Mouse (Mus musculus): ENCODE results near the gene C2cd5.

Gene C2cd5

GRCm38 (mm10) chr6:143115505-143115904 is 15.6 kb upstream of the C2cd5 start:
- DNase-seq (ENCODE audit: low read depth), result no peak

GRCm38 (mm10) chr6:143115011-143115445 is 15.1 kb upstream of the C2cd5 start:
- peak; percentile 37 for DNase-seq (ENCODE audit: low read depth)

GRCm38 (mm10) chr6:143114556-143114955 is 14.6 kb upstream of the C2cd5 start:
- DNase-seq (ENCODE audit: low read depth), result no peak

- DNase-seq (ENCODE audit: low read depth), result no peak
These were observed 10.4 kb upstream of the C2cd5 start for GRCm38 (mm10) chr6:143110371-143110770.

GRCm38 (mm10) chr6:143109622-143110218 is 9.8 kb upstream of the C2cd5 start:
- DNase-seq (ENCODE audit: low read depth), result no peak

GRCm38 (mm10) chr6:143108031-143108430 is 8.1 kb upstream of the C2cd5 start:
- DNase-seq (ENCODE audit: low read depth), result no peak

GRCm38 (mm10) chr6:143107611-143108010 is 7.7 kb upstream of the C2cd5 start:
- no peak for DNase-seq (ENCODE audit: low read depth)

- no peak for DNase-seq (ENCODE audit: low read depth)
These were observed 5.8 kb upstream of the C2cd5 start for GRCm38 (mm10) chr6:143105766-143106165.

- no peak for DNase-seq (ENCODE audit: low read depth)
These were observed 4.2 kb upstream of the C2cd5 start for GRCm38 (mm10) chr6:143103981-143104680.

GRCm38 (mm10) chr6:143100478-143101115 is 656 bp upstream of the C2cd5 start:
- no peak for DNase-seq (ENCODE audit: low read depth)

- no peak for DNase-seq (ENCODE audit: low read depth)
These were observed 660 bp downstream of the C2cd5 start for GRCm38 (mm10) chr6:143099281-143099680.

- no peak for DNase-seq (ENCODE audit: low read depth)
These were observed 4.8 kb downstream of the C2cd5 start for GRCm38 (mm10) chr6:143095126-143095525.

- DNase-seq (ENCODE audit: low read depth), result no peak
These were observed 7.1 kb downstream of the C2cd5 start for GRCm38 (mm10) chr6:143092856-143093255.

- no peak for DNase-seq (ENCODE audit: low read depth)
These were observed 8.9 kb downstream of the C2cd5 start for GRCm38 (mm10) chr6:143091076-143091475.

- no peak for DNase-seq (ENCODE audit: low read depth)
These were observed 12.6 kb downstream of the C2cd5 start for GRCm38 (mm10) chr6:143087332-143087731.

GRCm38 (mm10) chr6:143085898-143086297 is 14.0 kb downstream of the C2cd5 start:
- no peak for DNase-seq (ENCODE audit: low read depth)

GRCm38 (mm10) chr6:143084314-143085025 is 15.5 kb downstream of the C2cd5 start:
- DNase-seq (ENCODE audit: low read depth), result no peak

GRCm38 (mm10) chr6:143081479-143082106 is 18.3 kb downstream of the C2cd5 start:
- no peak for DNase-seq (ENCODE audit: low read depth)

GRCm38 (mm10) chr6:143080774-143081173 is 19.2 kb downstream of the C2cd5 start:
- no peak for DNase-seq (ENCODE audit: low read depth)

- DNase-seq (ENCODE audit: low read depth), result no peak
These were observed 20.8 kb downstream of the C2cd5 start for GRCm38 (mm10) chr6:143079126-143079525.

GRCm38 (mm10) chr6:143076461-143076860 is 23.5 kb downstream of the C2cd5 start:
- no peak for DNase-seq (ENCODE audit: low read depth)

- no peak for DNase-seq (ENCODE audit: low read depth)
These were observed 26.0 kb downstream of the C2cd5 start for GRCm38 (mm10) chr6:143073914-143074313.
